Mouse (Mus musculus): ENCODE measurements around the gene Slc1a1. TPM values are rescaled to one million over a fixed set of nuclear protein-coding genes. Genes with fewer than 3 reads are reported as not detected.

Slc1a1 gene
- polyA plus RNA-seq, 1 experiment from 2014 or later: 0.07 TPM

- no peak for DNase-seq
- Histone ChIP-seq H3K27ac (no peak overlapping the region), H3K4me2 (no peak overlapping the region), H3K9ac (no peak overlapping the region), H3K27me3 (no peaks in the 10 kb centered on the region), H3K36me3 (no peaks in the 10 kb centered on the region), H3K4me1 (replicated peaks) (no peaks in the 10 kb centered on the region), H3K4me3 (replicated peaks) (no peak overlapping the region), H3K9me3 (replicated peaks) (no peaks in the 10 kb centered on the region)
- ATAC-seq (ENCODE audit: low read depth): no peak
- 81% methylated on average over 1 of the region's 1 CpGs for WGBS (ENCODE audit: insufficient replicate concordance)
Observed at GRCm38 (mm10) chr19:28891864-28892263, 57.0 kb downstream of the Slc1a1 start.

- no peak overlapping the region for H3K27ac ChIP-seq
- 47% methylated on average over 1 of the region's 1 CpGs for WGBS (ENCODE audit: insufficient replicate concordance)
- H3K27me3 ChIP-seq: no peaks in the 10 kb centered on the region
- no peaks in the 10 kb centered on the region for H3K4me1 ChIP-seq (replicated peaks)
- H3K4me2 ChIP-seq: no peak overlapping the region
- no peaks in the 10 kb centered on the region for H3K36me3 ChIP-seq
- H3K9me3 ChIP-seq (replicated peaks): no peaks in the 10 kb centered on the region
- no peak overlapping the region for H3K4me3 ChIP-seq (replicated peaks)
- no peak overlapping the region for H3K9ac ChIP-seq
- ATAC-seq (ENCODE audit: low read depth): no peak
- no peak for DNase-seq
Observed at GRCm38 (mm10) chr19:28896639-28897038, 61.8 kb downstream of the Slc1a1 start.

GRCm38 (mm10) chr19:28897497-28897896 is 62.6 kb downstream of the Slc1a1 start:
- ATAC-seq (ENCODE audit: low read depth): no peak
- H3K27me3 ChIP-seq: no peaks in the 10 kb centered on the region
- 65% methylated on average over 9 of the region's 9 CpGs for WGBS (ENCODE audit: insufficient replicate concordance)

GRCm38 (mm10) chr19:28900771-28901170 is 65.9 kb downstream of the Slc1a1 start:
- 64% methylated on average over 2 of the region's 2 CpGs for WGBS (ENCODE audit: insufficient replicate concordance)
- no peak overlapping the region for H3K9ac ChIP-seq
- H3K9me3 ChIP-seq (replicated peaks): no peaks in the 10 kb centered on the region
- no peak overlapping the region for H3K4me2 ChIP-seq
- H3K27ac ChIP-seq: no peak overlapping the region
- no peaks in the 10 kb centered on the region for H3K36me3 ChIP-seq
- DNase-seq (no peak), ATAC-seq (ENCODE audit: low read depth) (no peak)
- H3K4me1 ChIP-seq (replicated peaks): no peaks in the 10 kb centered on the region
- no peaks in the 10 kb centered on the region for H3K27me3 ChIP-seq
- no peak overlapping the region for H3K4me3 ChIP-seq (replicated peaks)

More at GRCm38 (mm10) chr19:28897497-28897896, 62.6 kb downstream of the Slc1a1 start:
- Histone ChIP-seq H3K4me3 (replicated peaks) (no peak overlapping the region), H3K9ac (no peak overlapping the region), H3K27ac (no peak overlapping the region), H3K36me3 (no peaks in the 10 kb centered on the region), H3K4me1 (replicated peaks) (no peaks in the 10 kb centered on the region), H3K4me2 (no peak overlapping the region), H3K9me3 (replicated peaks) (no peaks in the 10 kb centered on the region)
- DNase-seq: no peak

- H3K9ac ChIP-seq: no peak overlapping the region
- H3K27ac ChIP-seq: no peak overlapping the region
- no peak overlapping the region for H3K4me2 ChIP-seq
- no peaks in the 10 kb centered on the region for H3K36me3 ChIP-seq
- H3K4me3 ChIP-seq (replicated peaks): no peak overlapping the region
- no peaks in the 10 kb centered on the region for H3K4me1 ChIP-seq (replicated peaks)
- H3K9me3 ChIP-seq (replicated peaks): no peaks in the 10 kb centered on the region
- ATAC-seq (ENCODE audit: low read depth) (no peak), DNase-seq (no peak)
- H3K27me3 ChIP-seq: no peaks in the 10 kb centered on the region
- 64% methylated on average over 2 of the region's 2 CpGs for WGBS (ENCODE audit: insufficient replicate concordance)
Observed at GRCm38 (mm10) chr19:28902111-28902510, 67.3 kb downstream of the Slc1a1 start.

- no peaks in the 10 kb centered on the region for H3K27me3 ChIP-seq
- 73% methylated on average over 4 of the region's 4 CpGs for WGBS (ENCODE audit: insufficient replicate concordance)
Observed at GRCm38 (mm10) chr19:28902806-28903205, 68.0 kb downstream of the Slc1a1 start.

GRCm38 (mm10) chr19:28903536-28904119 is 68.8 kb downstream of the Slc1a1 start:
- ATAC-seq (ENCODE audit: low read depth): no peak
- H3K36me3 ChIP-seq: no peaks in the 10 kb centered on the region

More at GRCm38 (mm10) chr19:28902806-28903205, 68.0 kb downstream of the Slc1a1 start:
- Histone ChIP-seq H3K9me3 (replicated peaks) (no peaks in the 10 kb centered on the region), H3K36me3 (no peaks in the 10 kb centered on the region), H3K27ac (no peak overlapping the region), H3K9ac (no peak overlapping the region), H3K4me3 (replicated peaks) (no peak overlapping the region), H3K4me1 (replicated peaks) (no peaks in the 10 kb centered on the region), H3K4me2 (no peak overlapping the region)
- no peak for ATAC-seq (ENCODE audit: low read depth)
- no peak for DNase-seq

GRCm38 (mm10) chr19:28908186-28908585 is 73.3 kb downstream of the Slc1a1 start:
- no peaks in the 10 kb centered on the region for H3K27me3 ChIP-seq
- H3K4me2 ChIP-seq: no peak overlapping the region
- 65% methylated on average over 4 of the region's 4 CpGs for WGBS (ENCODE audit: insufficient replicate concordance)
- H3K9me3 ChIP-seq (replicated peaks): no peaks in the 10 kb centered on the region
- H3K4me3 ChIP-seq (replicated peaks): no peak overlapping the region
- H3K36me3 ChIP-seq: no peaks in the 10 kb centered on the region
- DNase-seq (no peak), ATAC-seq (ENCODE audit: low read depth) (no peak)
- no peak overlapping the region for H3K27ac ChIP-seq
- H3K9ac ChIP-seq: no peak overlapping the region
- H3K4me1 ChIP-seq (replicated peaks): no peaks in the 10 kb centered on the region

More at GRCm38 (mm10) chr19:28903536-28904119, 68.8 kb downstream of the Slc1a1 start:
- H3K9me3 ChIP-seq (replicated peaks): no peaks in the 10 kb centered on the region
- H3K4me3 ChIP-seq (replicated peaks): no peak overlapping the region
- no peak overlapping the region for H3K9ac ChIP-seq
- H3K4me2 ChIP-seq: no peak overlapping the region
- H3K4me1 ChIP-seq (replicated peaks): no peaks in the 10 kb centered on the region
- DNase-seq: no peak
- 69% methylated on average over 8 of the region's 8 CpGs for WGBS (ENCODE audit: insufficient replicate concordance)
- H3K27me3 ChIP-seq: no peaks in the 10 kb centered on the region
- no peak overlapping the region for H3K27ac ChIP-seq

GRCm38 (mm10) chr19:28908693-28909092 is 73.8 kb downstream of the Slc1a1 start:
- Histone ChIP-seq H3K4me3 (replicated peaks) (no peak overlapping the region), H3K27ac (no peak overlapping the region), H3K27me3 (no peaks in the 10 kb centered on the region), H3K9me3 (replicated peaks) (no peaks in the 10 kb centered on the region), H3K9ac (no peak overlapping the region), H3K4me2 (no peak overlapping the region), H3K36me3 (no peaks in the 10 kb centered on the region), H3K4me1 (replicated peaks) (no peaks in the 10 kb centered on the region)
- ATAC-seq (ENCODE audit: low read depth) (no peak), DNase-seq (no peak)
- WGBS (ENCODE audit: insufficient replicate concordance): 61% methylated on average over 9 of the region's 9 CpGs

GRCm38 (mm10) chr19:28914598-28914997 is 79.7 kb downstream of the Slc1a1 start:
- DNase-seq: no peak
- H3K9ac ChIP-seq: no peak overlapping the region
- no peak overlapping the region for H3K27ac ChIP-seq
- WGBS (ENCODE audit: insufficient replicate concordance): 18% methylated on average over 6 of the region's 6 CpGs
- no peaks in the 10 kb centered on the region for H3K27me3 ChIP-seq
- no peak overlapping the region for H3K4me3 ChIP-seq (replicated peaks)
- H3K4me2 ChIP-seq: no peak overlapping the region
- H3K9me3 ChIP-seq (replicated peaks): no peaks in the 10 kb centered on the region
- no peaks in the 10 kb centered on the region for H3K4me1 ChIP-seq (replicated peaks)
- no peaks in the 10 kb centered on the region for H3K36me3 ChIP-seq
- ATAC-seq (ENCODE audit: low read depth): no peak

GRCm38 (mm10) chr19:28915602-28916250 is 80.9 kb downstream of the Slc1a1 start:
- H3K4me1 ChIP-seq (replicated peaks): no peaks in the 10 kb centered on the region
- no peaks in the 10 kb centered on the region for H3K27me3 ChIP-seq
- no peaks in the 10 kb centered on the region for H3K9me3 ChIP-seq (replicated peaks)
- no peak overlapping the region for H3K9ac ChIP-seq
- DNase-seq: no peak
- 0 out of 2 replicates have a peak, but pooled peaks have one; percentile 23 for ATAC-seq (ENCODE audit: low read depth)
- H3K4me3 ChIP-seq (replicated peaks): no peak overlapping the region
- no peaks in the 10 kb centered on the region for H3K36me3 ChIP-seq
- 51% methylated on average over 2 of the region's 2 CpGs for WGBS (ENCODE audit: insufficient replicate concordance)
- no peak overlapping the region for H3K4me2 ChIP-seq
- no peak overlapping the region for H3K27ac ChIP-seq

GRCm38 (mm10) chr19:28916492-28916891 is 81.6 kb downstream of the Slc1a1 start:
- Histone ChIP-seq H3K9me3 (replicated peaks) (no peaks in the 10 kb centered on the region), H3K4me2 (no peak overlapping the region), H3K4me3 (replicated peaks) (no peak overlapping the region), H3K27me3 (no peaks in the 10 kb centered on the region), H3K9ac (no peak overlapping the region), H3K36me3 (no peaks in the 10 kb centered on the region), H3K4me1 (replicated peaks) (no peaks in the 10 kb centered on the region), H3K27ac (no peak overlapping the region)
- WGBS (ENCODE audit: insufficient replicate concordance): 51% methylated on average over 4 of the region's 4 CpGs
- DNase-seq (no peak), ATAC-seq (ENCODE audit: low read depth) (no peak)
